Comparison of ENCODE assay signal across 23 mouse cellular contexts in genomic region chr14:121727996-121728395, GRCm38 (mm10).
"Had no signal": no experiment of that assay in that cellular context is flagged by ENCODE, and none has a peak within 500 bp of the region (broad histone marks: within the 10 kb centered on the region; RNA-seq: fewer than 3 reads in every experiment).

No protein-coding gene starts in this region.

- H3K4me2 ChIP-seq: kidney, embryonic 15.5 days; limb, embryonic 12.5 days; limb, embryonic 15.5 days; liver, embryonic 11.5 days; lung, embryonic 14.5 days; midbrain, embryonic 11.5 days had no signal

- H3K9me3 ChIP-seq: kidney, embryonic 15.5 days; limb, embryonic 15.5 days; megakaryocyte, embryonic 14.5 days had no signal

- H3K4me3 ChIP-seq: kidney, embryonic 15.5 days; left cerebral cortex, adult 2 months; limb, embryonic 12.5 days; limb, embryonic 15.5 days; megakaryocyte, embryonic 14.5 days had no signal

- ATAC-seq: liver, postnatal 0 days; lung, postnatal 0 days had no signal

- DNase-seq: kidney, adult 8-10 months; kidney, postnatal 10 days; kidney, postnatal 36 days; layer of hippocampus, postnatal 36 days; left cerebral cortex, postnatal 4 days; liver, postnatal 0 days; lung, embryonic 14.5 days; midbrain, embryonic 14.5 days; right cerebral cortex, adult 18-20 months; right cerebral cortex, postnatal 14 days; spleen, adult 18-20 months; thymus, adult 2 months; thymus, postnatal 25 days had no signal

- H3K27ac ChIP-seq: kidney, embryonic 15.5 days; left cerebral cortex, adult 2 months; limb, embryonic 12.5 days; limb, embryonic 15.5 days; liver, embryonic 14.5 days; macrophage had no signal

- H3K36me3 ChIP-seq: kidney, embryonic 15.5 days; limb, embryonic 12.5 days; limb, embryonic 15.5 days had no signal

- H3K9ac ChIP-seq: kidney, embryonic 15.5 days; limb, embryonic 12.5 days; limb, embryonic 15.5 days; liver, embryonic 14.5 days; liver, postnatal 0 days; lung, embryonic 14.5 days had no signal

- H3K27me3 ChIP-seq: kidney, embryonic 15.5 days; limb, embryonic 15.5 days had no signal
